Mouse (Mus musculus) effector memory CD4-positive, alpha-beta T cell, adult 7 months (primary cell): ENCODE data around the gene Reg3b. TPM values are rescaled to one million over a fixed set of nuclear protein-coding genes. Genes with fewer than 3 reads are reported as not detected.

Experiments used
- polyA plus RNA-seq: library from polyadenylated mRNA; unstranded; fragments of 100-300 nt; shearing (Covaris generic); gene quantifications from one replicate; pipeline ENCODE4 v1.2.1, GENCODE M21; 2017

The Reg3b gene
- polyA plus RNA-seq: not detected

GRCm38 (mm10) chr6:78370357-78370756, at the start of gene Reg3b:
Gene Reg3b, plus strand, starts transcription at chr6:78370657.

GRCm38 (mm10) chr6:78378765-78379164, 8.3 kb downstream of the Reg3b start, which contains the start of gene Reg3d:
Gene Reg3d, minus strand, starts transcription at chr6:78378865.

GRCm38 (mm10) chr6:78380409-78380808, 10.0 kb downstream of the Reg3b start, which contains the start of gene Reg3a:
Gene Reg3a, plus strand, starts transcription at chr6:78380709.

GRCm38 (mm10) chr6:78395323-78395722, 24.9 kb downstream of the Reg3b start, which contains the start of gene Reg2:
Gene Reg2, plus strand, starts transcription at chr6:78395623.

GRCm38 (mm10) chr6:78422411-78422810, 52.0 kb downstream of the Reg3b start, which contains the start of gene Reg1:
Gene Reg1, plus strand, starts transcription at chr6:78422711.

Other genes with a start within 250 kb of the Reg3b start
- not detected for gene Reg3d, start 8.2 kb downstream of the Reg3b start, polyA plus RNA-seq
- gene Reg3a, start 10.1 kb downstream of the Reg3b start, polyA plus RNA-seq: not detected
- not detected for gene Reg2, start 25.0 kb downstream of the Reg3b start, polyA plus RNA-seq
- not detected for gene Reg1, start 52.1 kb downstream of the Reg3b start, polyA plus RNA-seq
- gene Reg3g, start 98.2 kb downstream of the Reg3b start, polyA plus RNA-seq: not detected